Mouse (Mus musculus) 3T3-L1 (cell line): ENCODE data around the gene Lyst.
A peak's percentile ranks its signal among the peaks of the same experiment; 100 is the strongest.

ENCODE experiments used
- DNase-seq: peaks from one replicate; pipeline ENCODE4 v3.0.0-alpha.2; 2015; ENCODE audit warnings: low read depth, low spot score

Gene Lyst

GRCm38 (mm10) chr13:13573572-13574257, 16.5 kb upstream of the Lyst start:
- peak; percentile 98 for DNase-seq

GRCm38 (mm10) chr13:13574258-13574870, 15.8 kb upstream of the Lyst start:
- DNase-seq, result no peak

- DNase-seq, result no peak
Observed at GRCm38 (mm10) chr13:13575106-13575505, 15.1 kb upstream of the Lyst start.

- DNase-seq, result peak; percentile 31
Observed at GRCm38 (mm10) chr13:13576469-13577205, 13.6 kb upstream of the Lyst start.

- DNase-seq, result no peak
Observed at GRCm38 (mm10) chr13:13581988-13582387, 8.2 kb upstream of the Lyst start.

- no peak for DNase-seq
Observed at GRCm38 (mm10) chr13:13583473-13583872, 6.7 kb upstream of the Lyst start.

- DNase-seq, result no peak
Observed at GRCm38 (mm10) chr13:13587653-13588184, 2.5 kb upstream of the Lyst start.

GRCm38 (mm10) chr13:13588518-13588917, 1.7 kb upstream of the Lyst start:
- DNase-seq, result no peak

GRCm38 (mm10) chr13:13589032-13589431, 1.2 kb upstream of the Lyst start:
- DNase-seq, result no peak

- peak; percentile 46 for DNase-seq
Observed at GRCm38 (mm10) chr13:13591892-13592291, 1.7 kb downstream of the Lyst start.

- no peak for DNase-seq
Observed at GRCm38 (mm10) chr13:13596424-13597044, 6.3 kb downstream of the Lyst start.

- no peak for DNase-seq
Observed at GRCm38 (mm10) chr13:13597896-13598295, 7.7 kb downstream of the Lyst start.

- peak; percentile 71 for DNase-seq
Observed at GRCm38 (mm10) chr13:13601407-13601806, 11.2 kb downstream of the Lyst start.

GRCm38 (mm10) chr13:13606149-13606548, 16.0 kb downstream of the Lyst start:
- DNase-seq, result peak; percentile 92

GRCm38 (mm10) chr13:13608311-13608710, 18.1 kb downstream of the Lyst start:
- DNase-seq, result no peak

- DNase-seq, result no peak
Observed at GRCm38 (mm10) chr13:13609655-13610054, 19.5 kb downstream of the Lyst start.

GRCm38 (mm10) chr13:13612882-13613281, 22.7 kb downstream of the Lyst start:
- peak; percentile 86 for DNase-seq

GRCm38 (mm10) chr13:13614235-13614634, 24.0 kb downstream of the Lyst start:
- DNase-seq, result no peak

- no peak for DNase-seq
Observed at GRCm38 (mm10) chr13:13621456-13621855, 31.3 kb downstream of the Lyst start.

- DNase-seq, result no peak
Observed at GRCm38 (mm10) chr13:13622565-13622964, 32.4 kb downstream of the Lyst start.

- DNase-seq, result no peak
Observed at GRCm38 (mm10) chr13:13633746-13634145, 43.5 kb downstream of the Lyst start.

GRCm38 (mm10) chr13:13634706-13635105, 44.5 kb downstream of the Lyst start:
- no peak for DNase-seq
